Mouse (Mus musculus): Measurements from ENCODE around the gene Zfp692. TPM values are rescaled to one million over a fixed set of nuclear protein-coding genes. Genes with fewer than 3 reads are reported as not detected.
A peak's percentile ranks its signal among the peaks of the same experiment; 100 is the strongest.

The Zfp692 gene
- total RNA-seq, 4 experiments from 2014 or later, result 3.0 to 5.0 (median 3.5) TPM

- DNase-seq (ENCODE audit: low spot score), result peak; percentile 39
Measured at GRCm38 (mm10) chr11:58307411-58308080, 677 bp downstream of the Zfp692 start.

- no peak for DNase-seq (ENCODE audit: low spot score)
Measured at GRCm38 (mm10) chr11:58308661-58309060, 1.8 kb downstream of the Zfp692 start.

GRCm38 (mm10) chr11:58314069-58314468 is 7.2 kb downstream of the Zfp692 start:
- DNase-seq (ENCODE audit: low spot score), result no peak

- DNase-seq (ENCODE audit: low spot score), result no peak
Measured at GRCm38 (mm10) chr11:58315536-58316168, 8.8 kb downstream of the Zfp692 start.

- no peak for DNase-seq (ENCODE audit: low spot score)
Measured at GRCm38 (mm10) chr11:58316344-58316743, 9.5 kb downstream of the Zfp692 start.

GRCm38 (mm10) chr11:58316768-58317390 is 10.0 kb downstream of the Zfp692 start:
- DNase-seq (ENCODE audit: low spot score), result no peak

GRCm38 (mm10) chr11:58322824-58323569 is 16.1 kb downstream of the Zfp692 start:
- peak; percentile 96 for DNase-seq (ENCODE audit: low spot score)

- DNase-seq (ENCODE audit: low spot score), result no peak
Measured at GRCm38 (mm10) chr11:58323570-58324340, 16.9 kb downstream of the Zfp692 start.

- no peak for DNase-seq (ENCODE audit: low spot score)
Measured at GRCm38 (mm10) chr11:58324614-58325229, 17.9 kb downstream of the Zfp692 start.

GRCm38 (mm10) chr11:58326781-58327180 is 19.9 kb downstream of the Zfp692 start:
- DNase-seq (ENCODE audit: low spot score), result no peak

GRCm38 (mm10) chr11:58329906-58330275 is 23.0 kb downstream of the Zfp692 start:
- DNase-seq (ENCODE audit: low spot score), result no peak

GRCm38 (mm10) chr11:58330276-58331148 is 23.6 kb downstream of the Zfp692 start, which contains the start of the genes Zfp672 and Sh3bp5l:
Gene Zfp672 (minus strand): TSS chr11:58330339.
Gene Sh3bp5l (plus strand): TSS chr11:58330724.
- DNase-seq (ENCODE audit: low spot score), result peak; percentile 96

- DNase-seq (ENCODE audit: low spot score), result no peak
Measured at GRCm38 (mm10) chr11:58331149-58331495, 24.3 kb downstream of the Zfp692 start.

GRCm38 (mm10) chr11:58331546-58331945 is 24.7 kb downstream of the Zfp692 start:
- no peak for DNase-seq (ENCODE audit: low spot score)

GRCm38 (mm10) chr11:58334746-58335145 is 27.9 kb downstream of the Zfp692 start:
- peak; percentile 53 for DNase-seq (ENCODE audit: low spot score)

GRCm38 (mm10) chr11:58346745-58347144 is 39.9 kb downstream of the Zfp692 start:
- no peak for DNase-seq (ENCODE audit: low spot score)

- DNase-seq (ENCODE audit: low spot score), result no peak
Measured at GRCm38 (mm10) chr11:58350628-58351027, 43.8 kb downstream of the Zfp692 start.

- no peak for DNase-seq (ENCODE audit: low spot score)
Measured at GRCm38 (mm10) chr11:58351179-58351578, 44.3 kb downstream of the Zfp692 start.

GRCm38 (mm10) chr11:58352681-58353548 is 46.0 kb downstream of the Zfp692 start:
- DNase-seq (ENCODE audit: low spot score), result no peak

Data from heart, adult 8-10 months (tissue).